Mouse (Mus musculus): Measurements from ENCODE around the gene Actg1. TPM values are rescaled to one million over a fixed set of nuclear protein-coding genes. Genes with fewer than 3 reads are reported as not detected.

Actg1 gene
- total and polyA plus RNA-seq, 3 experiments = 1,832 to 4,362 (median 2,424) TPM

GRCm38 (mm10) chr11:120339978-120340513 lies 8.3 kb downstream of the Actg1 start:
- Histone ChIP-seq H3K27me3 (replicated peaks) (peaks cover 10% of the 10 kb centered on the region), H3K36me3 (replicated peaks in 1 of 2; ENCODE audit: control insufficient read depth in 1 of 2, insufficient read depth in 1 of 2, low read length in 1 of 2) (peaks cover 1 to 7% of the 10 kb centered on the region in 2 experiments), H3K27ac (ENCODE audit: insufficient read depth, low read depth) (no peak overlapping the region), H3K9ac (ENCODE audit: insufficient read depth, low read depth) (no peak overlapping the region), H3K4me3 (replicated peaks in 1 of 3; ENCODE audit: low read depth in 2 of 3, low read length in 2 of 3, poor library complexity in 1 of 3) (no peak overlapping the region), H3K9me3 (replicated peaks; ENCODE audit: low read length) (peaks cover 9% of the 10 kb centered on the region), H3K79me2 (replicated peaks; ENCODE audit: control insufficient read depth, extremely low read depth, insufficient read depth, poor library complexity, severe bottlenecking) (no peaks in the 10 kb centered on the region), H3K4me1 (ENCODE audit: control insufficient read depth in 1 of 2, insufficient read depth in 2 of 2) (peaks cover 6 to 9% of the 10 kb centered on the region in 2 experiments), H3K4me2 (ENCODE audit: insufficient read depth, low read depth, poor library complexity, severe bottlenecking) (no peak overlapping the region)
- no peak for DNase-seq (ENCODE audit: extremely low read depth)
- in situ Hi-C loops (cut with MboI; ENCODE audit: low pct_ligation_motif_present, low pct_unique_long_range_greater_than_20kb, low sequenced_read_pairs) = no loop called here
- no peak for TF ChIP-seq SIN3A (IDR thresholded peaks at IDR 0.05; ENCODE audit: low read length)
- no peak for TF ChIP-seq JUND (conservative IDR thresholded peaks at IDR 0.05; ENCODE audit: low read depth, low read length)
- TF ChIP-seq MAX (IDR thresholded peaks at IDR 0.05; ENCODE audit: low read length) = no peak
- TF ChIP-seq UBTF (IDR thresholded peaks at IDR 0.05; ENCODE audit: low read depth, low read length) = no peak
- TF ChIP-seq NRF1 (IDR thresholded peaks at IDR 0.05; ENCODE audit: low read depth, low read length) = no peak
- TF ChIP-seq MAZ (IDR thresholded peaks at IDR 0.05; ENCODE audit: low read depth, low read length) = no peak
- no peak for TF ChIP-seq CHD1 (IDR thresholded peaks at IDR 0.05; ENCODE audit: low read depth, low read length)
- no peak for TF ChIP-seq CHD2 (IDR thresholded peaks at IDR 0.05; ENCODE audit: low read length)
- no peak for TF ChIP-seq GABPA (IDR thresholded peaks at IDR 0.05; ENCODE audit: insufficient replicate concordance, low read depth, low read length)
- no peak for TF ChIP-seq JUN (IDR thresholded peaks at IDR 0.05; ENCODE audit: insufficient read depth, low read depth, low read length)
- TF ChIP-seq ZC3H11A (IDR thresholded peaks at IDR 0.05; ENCODE audit: low read depth, low read length) = no peak
- dilution Hi-C loops (cut with MboI; ENCODE audit: extremely low pct_ligation_motif_present, extremely low pct_unique_long_range_greater_than_20kb, low sequenced_read_pairs) = no loop called here

DNA sequence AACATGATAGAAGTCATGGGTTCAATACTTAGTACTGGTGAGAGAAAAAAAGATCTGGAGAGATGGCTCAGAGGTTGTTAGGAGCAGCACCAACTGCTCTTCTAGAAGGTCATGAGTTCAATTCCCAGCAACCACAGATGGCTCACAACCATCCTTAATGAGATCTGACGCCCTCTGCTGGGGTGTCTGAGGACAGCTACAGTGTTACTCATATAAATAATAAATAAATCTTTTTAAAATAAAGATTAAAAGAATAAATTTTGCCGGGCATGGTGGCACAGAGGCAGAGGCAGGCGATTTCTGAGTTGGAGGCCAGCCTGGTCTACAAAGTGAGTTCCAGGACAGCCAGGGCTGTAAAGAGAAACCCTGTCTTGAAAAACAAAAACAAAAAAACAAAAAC lies 9.6 kb downstream of the Actg1 start:
- TF ChIP-seq JUN (IDR thresholded peaks at IDR 0.05; ENCODE audit: insufficient read depth, low read depth, low read length) (no peak), E2F4 (IDR thresholded peaks at IDR 0.05; ENCODE audit: insufficient replicate concordance, low read depth, low read length) (no peak), UBTF (IDR thresholded peaks at IDR 0.05; ENCODE audit: low read depth, low read length) (no peak), CTCF (conservative IDR thresholded peaks at IDR 0.05 in 1 of 2, IDR thresholded peaks at IDR 0.05 in 1 of 2; ENCODE audit: low read depth in 2 of 2, low read length in 2 of 2) (no peak), ZMIZ1 (IDR thresholded peaks at IDR 0.05; ENCODE audit: low read depth, low read length) (no peak), GABPA (IDR thresholded peaks at IDR 0.05; ENCODE audit: insufficient replicate concordance, low read depth, low read length) (no peak), MAFK (IDR thresholded peaks at IDR 0.05; ENCODE audit: insufficient replicate concordance, low read length) (no peak), NRF1 (IDR thresholded peaks at IDR 0.05; ENCODE audit: low read depth, low read length) (no peak), USF1 (IDR thresholded peaks at IDR 0.05; ENCODE audit: low read depth, low read length) (no peak), USF2 (conservative IDR thresholded peaks at IDR 0.05; ENCODE audit: low read depth, low read length) (no peak), SMC3 (IDR thresholded peaks at IDR 0.05; ENCODE audit: low read depth, low read length) (no peak), JUND (conservative IDR thresholded peaks at IDR 0.05; ENCODE audit: low read depth, low read length) (no peak), SIN3A (IDR thresholded peaks at IDR 0.05; ENCODE audit: low read length) (no peak), ZC3H11A (IDR thresholded peaks at IDR 0.05; ENCODE audit: low read depth, low read length) (no peak), POLR2A (IDR thresholded peaks at IDR 0.05; ENCODE audit: low read depth, low read length) (no peak), EP300 (IDR thresholded peaks at IDR 0.05; ENCODE audit: low read length) (no peak), IRF4 (IDR thresholded peaks at IDR 0.05; ENCODE audit: low read depth, low read length) (no peak)
- in situ Hi-C loops (cut with MboI; ENCODE audit: low pct_ligation_motif_present, low pct_unique_long_range_greater_than_20kb, low sequenced_read_pairs) = no loop called here
- Histone ChIP-seq H3K4me1 (ENCODE audit: control insufficient read depth in 1 of 2, insufficient read depth in 2 of 2) (peaks cover 5 to 7% of the 10 kb centered on the region in 2 experiments; a peak in 3 of 4 replicates), H3K4me3 (replicated peaks in 1 of 3; ENCODE audit: low read depth in 2 of 3, low read length in 2 of 3, poor library complexity in 1 of 3) (no peak overlapping the region), H3K9ac (ENCODE audit: insufficient read depth, low read depth) (no peak overlapping the region), H3K27ac (ENCODE audit: insufficient read depth, low read depth) (no peak overlapping the region), H3K27me3 (replicated peaks) (peaks cover 10% of the 10 kb centered on the region), H3K36me3 (replicated peaks in 1 of 2; ENCODE audit: control insufficient read depth in 1 of 2, insufficient read depth in 1 of 2, low read length in 1 of 2) (no peaks in the 10 kb centered on the region), H3K9me3 (replicated peaks; ENCODE audit: low read length) (peaks cover 10% of the 10 kb centered on the region), H3K79me2 (replicated peaks; ENCODE audit: control insufficient read depth, extremely low read depth, insufficient read depth, poor library complexity, severe bottlenecking) (no peaks in the 10 kb centered on the region), H3K4me2 (ENCODE audit: insufficient read depth, low read depth, poor library complexity, severe bottlenecking) (no peak overlapping the region)
- no peak for DNase-seq (ENCODE audit: extremely low read depth)
- dilution Hi-C loops (cut with MboI; ENCODE audit: extremely low pct_ligation_motif_present, extremely low pct_unique_long_range_greater_than_20kb, low sequenced_read_pairs) = no loop called here

Measured in CH12.LX (cell line).